Mouse (Mus musculus) kidney, adult 2 months (tissue): ENCODE data around the gene Wbp1l.

Experiments used
- CTCF ChIP-seq: fragments of 200-500 bp; conservative IDR thresholded peaks from 2 replicates; pipeline ENCODE4 v1.5.1; 2011; ENCODE audit warnings: low read depth, mild to moderate bottlenecking, control low read depth, low read length, moderate library complexity, mixed read lengths; ENCODE audit not compliant: insufficient read depth, insufficient read length
- POLR2A ChIP-seq: fragments of 200-500 bp; IDR thresholded peaks from one replicate; pipeline ENCODE4 v1.6.1; 2011; ENCODE audit warnings: low read depth, low read length, control low read depth

- no peak for TF ChIP-seq CTCF
- no peak for TF ChIP-seq POLR2A
Observed at GRCm38 (mm10) chr19:46558631-46559030, 40.3 kb upstream of the Wbp1l start.
